ENCODE assay signal across 21 mouse cellular contexts in the genomic region with DNA sequence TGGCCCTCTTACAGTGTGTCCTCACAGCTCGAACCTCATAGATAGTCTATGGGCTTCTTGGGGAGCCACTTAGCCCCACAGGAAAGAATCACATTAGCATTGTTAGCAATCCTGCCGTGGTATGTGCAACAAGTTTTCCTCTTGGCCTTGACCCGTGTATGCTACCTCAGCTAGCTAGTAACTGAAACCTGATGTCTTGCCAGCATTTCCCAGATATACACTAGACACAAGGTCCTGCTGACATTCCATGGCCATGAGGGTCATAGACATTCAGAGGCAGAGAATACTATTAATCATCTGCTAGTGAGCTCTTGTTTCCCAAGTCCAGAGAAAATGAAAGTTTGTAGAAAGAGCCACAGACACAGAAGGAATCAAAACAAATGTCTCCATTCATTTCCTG.
DNase-seq lines count a peak whose midpoint lies in the region; ATAC-seq and TF ChIP-seq lines count a peak whose summit lies in the region.
"Had no signal": no experiment of that assay in that cellular context is flagged by ENCODE, and none has a peak within 500 bp of the region (broad histone marks: within the 10 kb centered on the region; RNA-seq: fewer than 3 reads in every experiment).

No protein-coding gene starts in this region.

- peaks cover 4% of the 10 kb centered on the region; the same call in 1 of the 2 replicates for H3K36me3 ChIP-seq in heart, embryonic 15.5 days
- H3K36me3 ChIP-seq in liver, postnatal 0 days (replicated peaks; ENCODE audit: insufficient read depth, low read length): peaks cover 38% of the 10 kb centered on the region
- H3K36me3 ChIP-seq in liver, embryonic 12.5 days: peaks cover 62% of the 10 kb centered on the region
- H3K36me3 ChIP-seq in kidney, postnatal 0 days (ENCODE audit: insufficient read depth, low read length): no peaks in the 10 kb centered on the region
- peaks cover 5% of the 10 kb centered on the region; the same call in 1 of the 2 replicates for H3K36me3 ChIP-seq in midbrain, embryonic 11.5 days (ENCODE audit: control insufficient read depth, insufficient read depth, low read length)
- H3K36me3 ChIP-seq: neural tube, embryonic 15.5 days had no signal

- H3K27ac ChIP-seq in heart, embryonic 15.5 days: peak overlapping the region; percentile 14; the same call in 1 of the 2 replicates
- no peak overlapping the region for H3K27ac ChIP-seq in liver, postnatal 0 days (ENCODE audit: low read depth)
- no peak overlapping the region for H3K27ac ChIP-seq in liver, embryonic 12.5 days
- H3K27ac ChIP-seq in kidney, postnatal 0 days: 0 out of 2 replicates have a peak overlapping the region, but pooled peaks have one; percentile 6
- H3K27ac ChIP-seq in midbrain, embryonic 11.5 days (ENCODE audit: low read depth, low read length): no peak overlapping the region
- H3K27ac ChIP-seq: embryonic facial prominence, embryonic 13.5 days; forebrain, embryonic 10.5 days; hindbrain, embryonic 10.5 days; limb, embryonic 13.5 days; midbrain, embryonic 13.5 days; neural tube, embryonic 15.5 days had no signal

- no peak for TF ChIP-seq CTCF in liver, postnatal 0 days (IDR thresholded peaks at IDR 0.05; ENCODE audit: low read depth)
- no peak for TF ChIP-seq CTCF in kidney, postnatal 0 days (IDR thresholded peaks at IDR 0.05; ENCODE audit: low read depth)

- no peak overlapping the region for H3K9ac ChIP-seq in heart, embryonic 15.5 days
- no peak overlapping the region for H3K9ac ChIP-seq in liver, postnatal 0 days (replicated peaks)
- H3K9ac ChIP-seq in liver, embryonic 12.5 days: no peak overlapping the region
- no peak overlapping the region for H3K9ac ChIP-seq in kidney, postnatal 0 days (ENCODE audit: low read depth, low read length)
- no peak overlapping the region for H3K9ac ChIP-seq in midbrain, embryonic 11.5 days (ENCODE audit: low read length)
- H3K9ac ChIP-seq: embryonic facial prominence, embryonic 13.5 days; heart, embryonic 12.5 days; limb, embryonic 13.5 days; midbrain, embryonic 13.5 days; neural tube, embryonic 15.5 days had no signal

- no peak for DNase-seq in heart, adult 11 months
- DNase-seq in liver, postnatal 0 days: no peak
- DNase-seq in adipocyte (ENCODE audit: low spot score): peak; percentile 25
- DNase-seq in kidney, postnatal 0 days (ENCODE audit: low spot score): peak; percentile 77
- DNase-seq in neural tube, embryonic 10.5 days (ENCODE audit: extremely low spot score, low spot score): no peak
- DNase-seq in midbrain, embryonic 11.5 days (ENCODE audit: low spot score, missing footprints): no peak
- DNase-seq: cerebellum, adult 9-11 months; gastrocnemius, postnatal 25 days; lung, adult 18-20 months; lung, postnatal 4 days; retina, postnatal 1 day; right cerebral cortex, postnatal 4 days had no signal

- no peaks in the 10 kb centered on the region for H3K9me3 ChIP-seq in heart, embryonic 15.5 days (replicated peaks)
- H3K9me3 ChIP-seq in liver, postnatal 0 days (ENCODE audit: low read length): no peaks in the 10 kb centered on the region
- H3K9me3 ChIP-seq in liver, embryonic 12.5 days (replicated peaks): no peaks in the 10 kb centered on the region
- no peaks in the 10 kb centered on the region for H3K9me3 ChIP-seq in kidney, postnatal 0 days (replicated peaks; ENCODE audit: low read length)
- H3K9me3 ChIP-seq in midbrain, embryonic 11.5 days (ENCODE audit: control insufficient read depth, low read length): no peaks in the 10 kb centered on the region; the same call in 1 of the 2 replicates
- H3K9me3 ChIP-seq: embryonic facial prominence, embryonic 13.5 days; forebrain, embryonic 10.5 days; heart, embryonic 12.5 days; hindbrain, embryonic 10.5 days; limb, embryonic 13.5 days; midbrain, embryonic 13.5 days; neural tube, embryonic 15.5 days had no signal

- 0 out of 2 replicates have a peak, but pooled peaks have one; percentile 38 for ATAC-seq in heart, embryonic 15.5 days (replicated peaks; ENCODE audit: insufficient number of reproducible peaks, insufficient read depth, low FRiP score, low read depth)
- 0 out of 2 replicates have a peak, but pooled peaks have one; percentile 15 for ATAC-seq in liver, postnatal 0 days
- no peak for ATAC-seq in liver, embryonic 12.5 days
- 0 out of 2 replicates have a peak, but pooled peaks have one; percentile 59 for ATAC-seq in kidney, postnatal 0 days (replicated peaks; ENCODE audit: low FRiP score, low read depth)
- no peak for ATAC-seq in midbrain, embryonic 11.5 days (ENCODE audit: low FRiP score)
- ATAC-seq: midbrain, embryonic 13.5 days had no signal

- 46% methylated on average over 3 of the region's 3 CpGs for WGBS in heart, embryonic 15.5 days
- WGBS in liver, postnatal 0 days (ENCODE audit: insufficient replicate concordance): 76% methylated on average over 3 of the region's 3 CpGs
- WGBS in liver, embryonic 12.5 days (ENCODE audit: insufficient replicate concordance): 90% methylated on average over 3 of the region's 3 CpGs
- WGBS in kidney, postnatal 0 days: 36% methylated on average over 3 of the region's 3 CpGs
- whole genome bisulfite sequencing in midbrain, embryonic 11.5 days: 77% methylated on average over 3 of the region's 3 CpGs

- no peak overlapping the region for H3K4me2 ChIP-seq in heart, embryonic 15.5 days
- H3K4me2 ChIP-seq in liver, postnatal 0 days (ENCODE audit: low read depth, low read length): no peak overlapping the region
- H3K4me2 ChIP-seq in liver, embryonic 12.5 days: no peak overlapping the region
- no peak overlapping the region for H3K4me2 ChIP-seq in kidney, postnatal 0 days (ENCODE audit: low read length)
- H3K4me2 ChIP-seq in midbrain, embryonic 11.5 days: no peak overlapping the region
- H3K4me2 ChIP-seq: embryonic facial prominence, embryonic 13.5 days; heart, embryonic 12.5 days; limb, embryonic 13.5 days; midbrain, embryonic 13.5 days; neural tube, embryonic 15.5 days had no signal

- H3K27me3 ChIP-seq in heart, embryonic 15.5 days: no peaks in the 10 kb centered on the region
- no peaks in the 10 kb centered on the region for H3K27me3 ChIP-seq in liver, postnatal 0 days (ENCODE audit: insufficient read depth, low read length)
- no peaks in the 10 kb centered on the region for H3K27me3 ChIP-seq in liver, embryonic 12.5 days (replicated peaks)
- H3K27me3 ChIP-seq in kidney, postnatal 0 days (ENCODE audit: insufficient read depth, low read length): no peaks in the 10 kb centered on the region
- H3K27me3 ChIP-seq in midbrain, embryonic 11.5 days (ENCODE audit: control insufficient read depth, insufficient read depth, low read length): no peaks in the 10 kb centered on the region
- H3K27me3 ChIP-seq: embryonic facial prominence, embryonic 13.5 days; heart, embryonic 12.5 days; limb, embryonic 13.5 days; midbrain, embryonic 13.5 days; neural tube, embryonic 15.5 days had no signal

- H3K4me3 ChIP-seq in heart, embryonic 15.5 days: no peak overlapping the region
- no peak overlapping the region for H3K4me3 ChIP-seq in liver, postnatal 0 days (ENCODE audit: low read depth, low read length)
- no peak overlapping the region for H3K4me3 ChIP-seq in liver, embryonic 12.5 days
- H3K4me3 ChIP-seq in kidney, postnatal 0 days (replicated peaks; ENCODE audit: low read depth, low read length): no peak overlapping the region
- no peak overlapping the region for H3K4me3 ChIP-seq in midbrain, embryonic 11.5 days (ENCODE audit: low read depth, low read length)
- H3K4me3 ChIP-seq: embryonic facial prominence, embryonic 13.5 days; forebrain, embryonic 10.5 days; heart, embryonic 12.5 days; hindbrain, embryonic 10.5 days; limb, embryonic 13.5 days; midbrain, embryonic 13.5 days; neural tube, embryonic 15.5 days had no signal

- no peak for TF ChIP-seq EP300 in liver, postnatal 0 days (IDR thresholded peaks at IDR 0.05; ENCODE audit: low read depth)

- H3K4me1 ChIP-seq in heart, embryonic 15.5 days (replicated peaks): peaks cover 39% of the 10 kb centered on the region
- 0 out of 2 replicates have a peak, but pooled peaks cover 7% of the 10 kb centered on the region for H3K4me1 ChIP-seq in liver, postnatal 0 days (ENCODE audit: insufficient read depth)
- peaks cover 19% of the 10 kb centered on the region for H3K4me1 ChIP-seq in liver, embryonic 12.5 days
- 0 out of 2 replicates have a peak, but pooled peaks cover 4% of the 10 kb centered on the region for H3K4me1 ChIP-seq in kidney, postnatal 0 days (replicated peaks; ENCODE audit: insufficient read depth, low read length)
- H3K4me1 ChIP-seq in midbrain, embryonic 11.5 days (ENCODE audit: control insufficient read depth, insufficient read depth, low read length): no peaks in the 10 kb centered on the region

Comparison
In these comparisons a context has a peak if more than half of its experiments do, and no peak if none do; other contexts are left out.
1. ATAC-seq: peak in heart, embryonic 15.5 days (single experiment), liver, postnatal 0 days (single experiment) and kidney, postnatal 0 days (single experiment); none in liver, embryonic 12.5 days (single experiment) and midbrain, embryonic 11.5 days (single experiment).
2. H3K27ac ChIP-seq: peak in heart, embryonic 15.5 days (single experiment) and kidney, postnatal 0 days (single experiment); none in liver, postnatal 0 days (single experiment), liver, embryonic 12.5 days (single experiment) and midbrain, embryonic 11.5 days (single experiment).
3. DNase-seq: peak in adipocyte (single experiment) and kidney, postnatal 0 days (single experiment); none in heart, adult 11 months (single experiment), liver, postnatal 0 days (single experiment), neural tube, embryonic 10.5 days (single experiment) and midbrain, embryonic 11.5 days (single experiment).